Mouse (Mus musculus): ENCODE results near the gene Mill2. TPM values are rescaled to one million over a fixed set of nuclear protein-coding genes. Genes with fewer than 3 reads are reported as not detected.

Gene Mill2
- polyA plus RNA-seq, 1 experiment from 2014 or later: not detected

DNA sequence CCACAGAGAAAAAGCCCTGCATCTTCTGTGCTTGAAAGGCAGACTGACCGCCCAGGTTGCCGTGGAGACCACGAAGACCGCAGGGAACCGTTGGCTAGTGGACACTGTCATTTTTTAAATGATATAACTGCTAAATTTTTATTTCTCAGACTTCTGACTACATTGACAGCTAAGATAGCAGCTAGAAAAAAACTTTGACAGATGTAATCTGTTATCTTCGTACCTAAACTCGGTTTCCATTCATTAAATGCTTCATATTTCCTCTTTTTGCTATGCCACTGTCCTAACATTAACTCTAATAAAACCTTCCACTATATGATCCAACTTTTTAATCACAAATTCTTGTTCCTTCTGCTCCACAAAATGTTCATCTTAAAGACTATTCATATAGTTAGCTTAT lies 10.2 kb upstream of the Mill2 start:
- H3K27me3 ChIP-seq (ENCODE audit: control insufficient read depth, insufficient read depth, low read length): no peaks in the 10 kb centered on the region
- WGBS (ENCODE audit: insufficient replicate concordance): 88% methylated on average over 7 of the region's 7 CpGs
- H3K36me3 ChIP-seq (ENCODE audit: control insufficient read depth, insufficient read depth, low read length): no peaks in the 10 kb centered on the region
- H3K4me2 ChIP-seq: no peak overlapping the region
- 0 out of 2 replicates have a peak, but pooled peaks cover 2% of the 10 kb centered on the region for H3K9me3 ChIP-seq (replicated peaks; ENCODE audit: control insufficient read depth, low read length)
- ATAC-seq (replicated peaks; ENCODE audit: insufficient number of reproducible peaks, low FRiP score, low TSS enrichment): no peak
- H3K4me1 ChIP-seq (ENCODE audit: control insufficient read depth, insufficient read depth, low read length): no peaks in the 10 kb centered on the region
- no peak overlapping the region for H3K9ac ChIP-seq (ENCODE audit: low read depth, low read length)
- no peak overlapping the region for H3K27ac ChIP-seq (ENCODE audit: low read depth, low read length)
- H3K4me3 ChIP-seq (ENCODE audit: low read depth, low read length): no peak overlapping the region

DNA sequence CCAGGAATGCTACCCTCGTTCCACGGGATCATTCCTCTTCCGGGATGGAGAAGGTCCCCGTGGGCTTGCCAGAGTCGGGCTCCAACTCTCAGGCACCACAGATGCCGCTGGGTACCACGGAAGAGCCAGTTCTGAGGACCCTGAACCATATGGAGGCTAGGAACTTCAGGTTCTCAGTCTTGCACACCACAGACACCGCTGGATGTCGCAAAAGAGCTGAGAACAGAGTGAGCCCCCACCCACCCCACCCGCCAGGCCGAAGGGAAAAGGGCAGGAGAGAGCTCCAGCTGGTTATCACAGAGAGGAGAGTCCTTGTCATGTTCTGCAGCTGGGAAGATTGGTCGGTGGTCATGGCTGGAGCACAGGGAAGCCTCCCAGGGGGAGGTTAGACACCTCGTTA lies 7.5 kb upstream of the Mill2 start:
- Histone ChIP-seq H3K9ac (ENCODE audit: low read depth, low read length) (no peak overlapping the region), H3K4me3 (ENCODE audit: low read depth, low read length) (no peak overlapping the region), H3K27ac (ENCODE audit: low read depth, low read length) (no peak overlapping the region), H3K9me3 (replicated peaks; ENCODE audit: control insufficient read depth, low read length) (0 out of 2 replicates have a peak, but pooled peaks cover 2% of the 10 kb centered on the region), H3K27me3 (ENCODE audit: control insufficient read depth, insufficient read depth, low read length) (no peaks in the 10 kb centered on the region), H3K4me1 (ENCODE audit: control insufficient read depth, insufficient read depth, low read length) (no peaks in the 10 kb centered on the region), H3K4me2 (no peak overlapping the region), H3K36me3 (ENCODE audit: control insufficient read depth, insufficient read depth, low read length) (no peaks in the 10 kb centered on the region)
- WGBS (ENCODE audit: insufficient replicate concordance): 31% methylated on average over 13 of the region's 13 CpGs
- no peak for ATAC-seq (replicated peaks; ENCODE audit: insufficient number of reproducible peaks, low FRiP score, low TSS enrichment)

DNA sequence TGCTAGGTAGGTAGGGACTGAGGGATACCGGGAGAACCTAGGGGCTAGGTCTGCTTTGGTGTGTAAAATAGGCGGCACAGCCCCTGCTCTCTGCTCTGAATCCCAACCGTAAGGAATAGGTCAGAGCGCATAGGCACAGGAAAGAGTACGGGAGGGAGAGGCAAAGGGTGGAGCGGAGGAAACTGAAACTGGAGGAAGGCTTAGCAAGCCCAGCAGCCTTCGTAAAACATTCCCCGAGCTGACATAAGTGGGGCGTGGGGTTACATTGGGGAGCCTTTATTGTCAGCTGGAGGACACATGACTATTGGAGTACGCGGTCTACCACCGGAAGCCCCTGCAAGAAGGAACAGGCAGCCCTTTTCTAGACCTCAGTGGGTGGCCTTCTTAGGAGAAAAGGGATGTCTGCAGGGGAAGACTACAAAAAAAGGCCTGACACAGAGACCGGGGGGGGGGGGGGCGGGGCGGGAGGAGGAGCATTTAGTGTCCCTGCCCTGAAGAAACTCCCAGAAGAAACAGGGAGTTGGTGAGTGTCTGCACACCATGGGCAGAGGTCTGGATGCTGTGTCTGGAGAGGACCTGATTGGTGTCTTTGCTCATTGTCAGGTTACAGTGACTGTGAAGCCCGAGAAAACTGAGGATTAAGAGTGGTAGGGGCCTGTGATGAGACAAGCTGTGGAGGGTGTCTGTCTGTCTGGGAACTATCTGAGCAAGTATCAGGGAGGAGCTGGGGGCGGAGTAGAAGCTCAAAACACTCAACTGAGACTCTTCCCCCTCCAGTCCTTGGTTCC lies 814 bp downstream of the Mill2 start:
- 3% methylated on average over 14 of the region's 17 CpGs for WGBS (ENCODE audit: insufficient replicate concordance)
- peak overlapping the region; percentile 75 for H3K4me2 ChIP-seq
- peak overlapping the region; percentile 52 for H3K9ac ChIP-seq (ENCODE audit: low read depth, low read length)
- H3K27ac ChIP-seq (ENCODE audit: low read depth, low read length): peak overlapping the region; percentile 64
- no peaks in the 10 kb centered on the region for H3K36me3 ChIP-seq (ENCODE audit: control insufficient read depth, insufficient read depth, low read length)
- peak; percentile 55; the same call in 1 of the 2 replicates for ATAC-seq (replicated peaks; ENCODE audit: insufficient number of reproducible peaks, low FRiP score, low TSS enrichment)
- H3K27me3 ChIP-seq (ENCODE audit: control insufficient read depth, insufficient read depth, low read length): no peaks in the 10 kb centered on the region
- no peaks in the 10 kb centered on the region for H3K4me1 ChIP-seq (ENCODE audit: control insufficient read depth, insufficient read depth, low read length)
- peak overlapping the region; percentile 41 for H3K4me3 ChIP-seq (ENCODE audit: low read depth, low read length)
- H3K9me3 ChIP-seq (replicated peaks; ENCODE audit: control insufficient read depth, low read length): no peaks in the 10 kb centered on the region

DNA sequence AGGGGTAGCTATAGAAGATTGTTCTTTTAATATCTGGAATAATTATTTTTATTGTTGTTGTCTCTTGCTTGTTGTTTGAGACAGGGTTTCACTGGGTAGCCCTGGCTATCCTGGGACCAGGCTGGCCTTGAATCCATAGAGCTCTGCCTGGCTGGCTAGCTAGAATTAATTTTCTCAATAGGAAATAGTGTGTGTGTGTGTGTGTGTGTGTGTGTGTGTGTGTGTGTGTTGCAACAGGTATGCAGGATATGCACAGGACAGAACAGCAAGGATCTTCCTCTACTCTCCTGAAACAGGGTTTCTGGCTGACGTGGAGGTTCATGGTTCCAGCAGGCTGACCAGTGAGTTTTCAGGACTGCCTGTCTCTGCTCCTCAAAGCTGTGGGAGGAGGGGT lies 1.4 kb downstream of the Mill2 start:
- Histone ChIP-seq H3K4me3 (ENCODE audit: low read depth, low read length) (0 out of 2 replicates have a peak overlapping the region, but pooled peaks have one; percentile 12), H3K4me2 (peak overlapping the region; percentile 75), H3K9me3 (replicated peaks; ENCODE audit: control insufficient read depth, low read length) (no peaks in the 10 kb centered on the region), H3K27ac (ENCODE audit: low read depth, low read length) (no peak overlapping the region), H3K36me3 (ENCODE audit: control insufficient read depth, insufficient read depth, low read length) (no peaks in the 10 kb centered on the region), H3K4me1 (ENCODE audit: control insufficient read depth, insufficient read depth, low read length) (no peaks in the 10 kb centered on the region), H3K27me3 (ENCODE audit: control insufficient read depth, insufficient read depth, low read length) (no peaks in the 10 kb centered on the region), H3K9ac (ENCODE audit: low read depth, low read length) (0 out of 2 replicates have a peak overlapping the region, but pooled peaks have one; percentile 43)
- ATAC-seq (replicated peaks; ENCODE audit: insufficient number of reproducible peaks, low FRiP score, low TSS enrichment): no peak
- WGBS (ENCODE audit: insufficient replicate concordance): 57% methylated on average over 1 of the region's 1 CpGs

- Histone ChIP-seq H3K27ac (ENCODE audit: low read depth, low read length) (no peak overlapping the region), H3K27me3 (ENCODE audit: control insufficient read depth, insufficient read depth, low read length) (no peaks in the 10 kb centered on the region), H3K4me1 (ENCODE audit: control insufficient read depth, insufficient read depth, low read length) (no peaks in the 10 kb centered on the region), H3K4me3 (ENCODE audit: low read depth, low read length) (no peak overlapping the region), H3K36me3 (ENCODE audit: control insufficient read depth, insufficient read depth, low read length) (no peaks in the 10 kb centered on the region), H3K4me2 (no peak overlapping the region), H3K9me3 (replicated peaks; ENCODE audit: control insufficient read depth, low read length) (no peaks in the 10 kb centered on the region), H3K9ac (ENCODE audit: low read depth, low read length) (no peak overlapping the region)
- WGBS (ENCODE audit: insufficient replicate concordance): 30% methylated on average over 5 of the region's 5 CpGs
- no peak for ATAC-seq (replicated peaks; ENCODE audit: insufficient number of reproducible peaks, low FRiP score, low TSS enrichment)
Measured at GRCm38 (mm10) chr7:18844811-18845210, 5.0 kb downstream of the Mill2 start.

DNA sequence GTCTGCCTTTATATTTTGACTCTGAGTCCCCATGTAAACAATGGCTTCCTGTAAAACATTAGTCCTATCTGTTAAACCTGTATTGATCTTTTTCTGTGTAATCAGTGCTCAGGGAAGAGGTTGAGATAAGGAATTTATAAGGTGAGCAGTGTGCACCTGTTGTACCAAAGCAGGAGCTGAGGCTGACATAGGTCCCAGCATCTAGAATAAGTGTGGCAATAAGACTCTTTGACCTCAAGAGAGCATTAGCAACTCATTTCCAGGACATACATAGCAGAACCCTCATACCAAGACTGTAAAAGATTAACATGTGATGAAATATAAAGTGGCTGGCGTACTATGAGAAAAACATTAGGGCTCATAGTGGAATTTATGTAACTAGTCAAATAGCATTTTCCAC lies 8.6 kb downstream of the Mill2 start:
- no peak overlapping the region for H3K4me2 ChIP-seq
- no peaks in the 10 kb centered on the region for H3K27me3 ChIP-seq (ENCODE audit: control insufficient read depth, insufficient read depth, low read length)
- H3K27ac ChIP-seq (ENCODE audit: low read depth, low read length): no peak overlapping the region
- H3K4me3 ChIP-seq (ENCODE audit: low read depth, low read length): no peak overlapping the region
- no peaks in the 10 kb centered on the region for H3K4me1 ChIP-seq (ENCODE audit: control insufficient read depth, insufficient read depth, low read length)
- no peaks in the 10 kb centered on the region for H3K9me3 ChIP-seq (replicated peaks; ENCODE audit: control insufficient read depth, low read length)
- no peak for ATAC-seq (replicated peaks; ENCODE audit: insufficient number of reproducible peaks, low FRiP score, low TSS enrichment)
- H3K36me3 ChIP-seq (ENCODE audit: control insufficient read depth, insufficient read depth, low read length): no peaks in the 10 kb centered on the region
- no peak overlapping the region for H3K9ac ChIP-seq (ENCODE audit: low read depth, low read length)
- WGBS (ENCODE audit: insufficient replicate concordance): 69% methylated on average over 1 of the region's 1 CpGs

DNA sequence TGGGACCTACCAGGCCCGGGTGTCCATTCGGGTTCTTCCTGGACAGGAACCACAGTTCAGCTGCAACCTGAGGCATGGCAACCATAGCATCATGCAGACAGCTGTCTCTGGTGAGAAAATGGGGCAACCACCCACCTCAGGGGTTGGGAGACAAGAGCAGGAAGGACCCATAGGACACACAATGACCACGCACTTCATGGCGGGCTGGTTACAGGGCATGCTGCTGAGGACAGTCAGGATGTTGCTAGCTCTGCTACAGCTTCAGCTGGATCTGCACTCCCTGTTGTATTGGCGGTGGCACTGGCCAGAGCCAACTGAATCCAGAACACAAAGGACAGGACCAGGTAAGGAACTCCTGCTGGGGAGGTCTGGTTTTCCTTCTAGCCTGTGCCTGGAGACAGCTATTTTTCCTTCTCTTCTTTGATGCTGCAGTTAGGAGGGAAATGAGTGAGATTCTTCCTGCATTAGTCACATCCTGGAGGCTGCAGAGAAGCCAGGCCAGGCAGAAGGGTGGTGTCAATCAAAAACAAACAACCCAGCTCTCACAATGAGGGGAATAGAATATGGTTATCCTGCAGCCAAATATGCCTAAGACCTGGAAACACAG lies 18.6 kb downstream of the Mill2 start:
- Histone ChIP-seq H3K9ac (ENCODE audit: low read depth, low read length) (no peak overlapping the region), H3K27ac (ENCODE audit: low read depth, low read length) (peak overlapping the region; percentile 63), H3K27me3 (ENCODE audit: control insufficient read depth, insufficient read depth, low read length) (no peaks in the 10 kb centered on the region), H3K4me2 (no peak overlapping the region), H3K9me3 (replicated peaks; ENCODE audit: control insufficient read depth, low read length) (no peaks in the 10 kb centered on the region), H3K36me3 (ENCODE audit: control insufficient read depth, insufficient read depth, low read length) (no peaks in the 10 kb centered on the region), H3K4me3 (ENCODE audit: low read depth, low read length) (no peak overlapping the region), H3K4me1 (ENCODE audit: control insufficient read depth, insufficient read depth, low read length) (peaks cover 4% of the 10 kb centered on the region; the same call in 1 of the 2 replicates)
- 58% methylated on average over 5 of the region's 5 CpGs for WGBS (ENCODE audit: insufficient replicate concordance)
- peak; percentile 77 for ATAC-seq (replicated peaks; ENCODE audit: insufficient number of reproducible peaks, low FRiP score, low TSS enrichment)

DNA sequence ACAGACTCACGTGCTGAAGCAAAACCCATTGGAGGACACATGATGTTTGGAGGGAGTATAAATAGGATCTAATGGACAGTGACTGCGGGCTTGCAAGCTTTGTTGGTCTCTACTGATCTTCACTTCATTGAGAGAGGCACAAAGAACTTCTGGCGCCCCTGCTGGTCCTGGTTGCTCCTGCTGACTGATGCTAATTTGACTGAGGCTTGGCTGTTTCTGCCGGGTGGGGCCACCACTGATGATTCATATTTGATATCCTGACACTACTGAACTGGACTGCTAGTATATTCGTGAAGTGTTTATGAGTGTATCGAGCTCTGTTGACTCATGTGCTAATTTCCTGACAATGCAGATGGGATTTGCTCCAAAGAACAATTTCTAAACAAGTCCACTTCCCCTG lies 23.0 kb downstream of the Mill2 start:
- H3K27me3 ChIP-seq (ENCODE audit: control insufficient read depth, insufficient read depth, low read length): no peaks in the 10 kb centered on the region
- no peak for ATAC-seq (replicated peaks; ENCODE audit: insufficient number of reproducible peaks, low FRiP score, low TSS enrichment)
- no peak overlapping the region for H3K4me3 ChIP-seq (ENCODE audit: low read depth, low read length)
- no peak overlapping the region for H3K27ac ChIP-seq (ENCODE audit: low read depth, low read length)
- 77% methylated on average over 6 of the region's 6 CpGs for WGBS (ENCODE audit: insufficient replicate concordance)
- peaks cover 4% of the 10 kb centered on the region; the same call in 1 of the 2 replicates for H3K4me1 ChIP-seq (ENCODE audit: control insufficient read depth, insufficient read depth, low read length)
- no peak overlapping the region for H3K9ac ChIP-seq (ENCODE audit: low read depth, low read length)
- no peaks in the 10 kb centered on the region for H3K36me3 ChIP-seq (ENCODE audit: control insufficient read depth, insufficient read depth, low read length)
- no peak overlapping the region for H3K4me2 ChIP-seq
- no peaks in the 10 kb centered on the region; the same call in 1 of the 2 replicates for H3K9me3 ChIP-seq (replicated peaks; ENCODE audit: control insufficient read depth, low read length)

All from heart, embryonic 11.5 days (tissue).